Mouse (Mus musculus) kidney, adult 2 months (tissue): Measurements from ENCODE around the gene Btbd1. TPM values are rescaled to one million over a fixed set of nuclear protein-coding genes. Genes with fewer than 3 reads are reported as not detected.
"Not testable (repeated sequence)": the region's sequence is repeated elsewhere in the genome, so short reads cannot be mapped to it uniquely, and the experiment has no call there.

Experiments
- DNase-seq: peaks from one replicate; pipeline ENCODE4 v3.0.0; 2021
- H3K27ac ChIP-seq: fragments of 200-500 bp; 2 replicates; pipeline ENCODE4 v1.5.1; 2012; ENCODE audit warnings: low read depth, low read length, control low read depth, inconsistent platforms; ENCODE audit not compliant: insufficient read depth
- H3K27me3 ChIP-seq: fragments of 200-500 bp; replicated peaks from 2 replicates; pipeline ENCODE4 v1.6.1; 2012; ENCODE audit warnings: mild to moderate bottlenecking, moderate library complexity, low read length, inconsistent platforms; ENCODE audit not compliant: control insufficient read depth, insufficient read depth
- H3K36me3 ChIP-seq: fragments of 200-500 bp; 2 replicates; pipeline ENCODE4 v1.6.1; 2012; ENCODE audit warnings: mild to moderate bottlenecking, moderate library complexity, low read length, inconsistent platforms; ENCODE audit not compliant: control insufficient read depth, insufficient read depth
- H3K4me1 ChIP-seq: fragments of 200-500 bp; 2 replicates; pipeline ENCODE4 v1.6.1; 2011; ENCODE audit warnings: low read length; ENCODE audit not compliant: control insufficient read depth, insufficient read depth
- H3K4me3 ChIP-seq: fragments of 200-500 bp; 2 replicates; pipeline ENCODE4 v1.5.1; 2011; ENCODE audit warnings: mild to moderate bottlenecking, low read depth, low read length, control low read depth; ENCODE audit not compliant: insufficient read depth
- CTCF ChIP-seq: fragments of 200-500 bp; conservative IDR thresholded peaks from 2 replicates; pipeline ENCODE4 v1.5.1; 2011; ENCODE audit warnings: low read depth, mild to moderate bottlenecking, control low read depth, low read length, moderate library complexity, mixed read lengths; ENCODE audit not compliant: insufficient read depth, insufficient read length
- POLR2A ChIP-seq: fragments of 200-500 bp; IDR thresholded peaks from one replicate; pipeline ENCODE4 v1.6.1; 2011; ENCODE audit warnings: low read depth, low read length, control low read depth
- WGBS: fragments of 180-500 bp; shearing (Covaris S2); methylation state at CpG from one replicate; pipeline ENCODE4 v1.1.7; 2018; 5-methylcytosine and 5-hydroxymethylcytosine counted together
- polyA plus RNA-seq: library from polyadenylated mRNA; depleted of rRNA; stranded (reverse); fragments of >200 nt; gene quantifications from 2 replicates; pipeline ENCODE4 v1.2.3, GENCODE M21; 2012

Btbd1 gene
- polyA plus RNA-seq, 1 experiment = 28.1 TPM

DNA sequence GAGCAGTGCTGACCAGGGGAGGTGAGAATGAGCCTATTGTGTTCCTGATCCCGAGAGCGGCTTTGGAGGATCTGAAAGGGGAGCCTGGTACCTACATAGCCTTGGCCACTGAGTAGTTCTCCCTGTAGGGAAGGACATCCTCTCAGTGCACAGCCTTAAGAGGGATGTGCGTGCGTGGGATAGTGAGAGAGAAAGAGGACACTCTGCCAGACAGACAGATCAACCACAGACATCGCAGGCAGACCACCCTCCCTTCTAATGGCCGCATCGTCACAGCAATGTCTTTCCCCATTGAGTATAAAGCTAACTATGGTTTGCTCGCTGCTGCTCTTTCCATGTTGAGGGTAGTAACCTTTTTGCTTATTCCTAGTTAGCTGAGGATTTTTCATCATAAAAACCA, 14.7 kb upstream of the Btbd1 start:
- no peak for TF ChIP-seq POLR2A
- no peak for TF ChIP-seq CTCF
- no peak overlapping the region for H3K27ac ChIP-seq
- WGBS = 90% methylated on average over 8 of the region's 8 CpGs
- no peak overlapping the region for H3K4me3 ChIP-seq
- no peaks in the 10 kb centered on the region for H3K36me3 ChIP-seq
- no peaks in the 10 kb centered on the region for H3K4me1 ChIP-seq
- no peak for DNase-seq
- H3K27me3 ChIP-seq = no peaks in the 10 kb centered on the region

DNA sequence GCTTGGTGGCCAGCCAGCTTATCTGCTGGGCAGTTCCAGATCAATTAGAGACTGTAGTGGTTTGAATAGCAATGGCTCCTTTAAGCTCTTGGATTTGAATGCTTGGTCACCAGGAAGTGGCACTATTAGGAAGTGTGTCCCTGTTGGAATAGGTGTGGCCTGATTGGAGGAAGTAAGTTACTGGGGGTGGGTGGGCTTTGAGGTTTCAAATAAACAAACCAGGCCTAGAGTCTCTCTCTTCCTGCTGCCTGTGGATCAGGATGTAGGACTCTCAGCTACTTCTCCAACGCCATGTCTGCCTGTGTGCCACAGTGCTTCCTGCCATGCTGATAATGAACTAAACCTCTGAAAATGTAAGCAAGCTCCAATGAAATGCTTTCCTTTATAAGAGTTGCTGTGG, 13.8 kb upstream of the Btbd1 start:
- Histone ChIP-seq H3K27ac (no peak overlapping the region), H3K27me3 (no peaks in the 10 kb centered on the region), H3K4me1 (no peaks in the 10 kb centered on the region), H3K36me3 (no peaks in the 10 kb centered on the region), H3K4me3 (no peak overlapping the region)
- 66% methylated on average over 1 of the region's 1 CpGs for WGBS
- DNase-seq = no peak
- no peak for TF ChIP-seq POLR2A
- TF ChIP-seq CTCF = no peak

DNA sequence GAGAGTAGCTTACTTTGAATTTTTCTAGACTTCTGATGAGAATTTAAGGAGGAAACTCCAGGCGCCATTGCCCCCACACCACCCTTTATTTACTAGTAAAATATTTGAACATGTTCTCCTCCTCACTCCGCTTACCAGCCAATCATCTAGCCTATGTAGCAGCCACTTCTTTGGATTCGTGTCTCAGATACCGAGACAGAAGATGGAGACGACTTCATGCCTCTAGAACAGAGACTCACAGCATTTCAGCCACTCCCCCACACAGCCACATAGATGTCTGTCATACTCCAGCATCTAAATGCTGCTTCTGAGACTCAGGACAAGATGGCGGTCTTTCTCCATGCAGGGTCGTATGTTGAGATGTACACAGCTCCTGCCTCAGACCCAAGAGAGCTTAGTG, 12.9 kb upstream of the Btbd1 start:
- WGBS = 89% methylated on average over 7 of the region's 7 CpGs
- Histone ChIP-seq H3K4me1 (no peaks in the 10 kb centered on the region), H3K27me3 (no peaks in the 10 kb centered on the region), H3K36me3 (no peaks in the 10 kb centered on the region), H3K27ac (no peak overlapping the region), H3K4me3 (no peak overlapping the region)
- no peak for DNase-seq
- TF ChIP-seq POLR2A = no peak
- no peak for TF ChIP-seq CTCF

DNA sequence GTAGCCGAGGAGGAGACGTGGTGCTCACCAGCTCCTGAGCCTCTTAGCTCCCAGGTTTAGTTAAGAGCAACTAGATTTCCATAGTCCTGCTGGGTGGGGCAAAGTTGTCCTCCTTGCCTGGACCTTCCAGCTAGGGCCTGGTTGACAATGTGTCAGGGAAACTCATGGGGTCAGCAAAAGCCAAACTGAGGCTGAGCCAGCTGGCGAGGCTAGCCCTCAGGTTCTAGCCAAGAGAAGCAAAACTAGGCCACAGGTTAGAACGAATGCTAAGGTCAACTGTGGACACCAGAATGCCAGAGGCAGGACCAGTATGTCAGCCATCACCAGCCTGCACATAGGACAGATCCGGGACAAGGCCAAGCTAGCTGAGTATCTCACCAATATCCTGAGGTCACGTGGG, 12.2 kb upstream of the Btbd1 start:
- no peak overlapping the region for H3K4me3 ChIP-seq
- TF ChIP-seq CTCF (no peak), POLR2A (no peak)
- peak; percentile 68 for DNase-seq
- no peaks in the 10 kb centered on the region for H3K27me3 ChIP-seq
- 83% methylated on average over 6 of the region's 6 CpGs for WGBS
- no peaks in the 10 kb centered on the region for H3K4me1 ChIP-seq
- H3K36me3 ChIP-seq = no peaks in the 10 kb centered on the region
- H3K27ac ChIP-seq = no peak overlapping the region

DNA sequence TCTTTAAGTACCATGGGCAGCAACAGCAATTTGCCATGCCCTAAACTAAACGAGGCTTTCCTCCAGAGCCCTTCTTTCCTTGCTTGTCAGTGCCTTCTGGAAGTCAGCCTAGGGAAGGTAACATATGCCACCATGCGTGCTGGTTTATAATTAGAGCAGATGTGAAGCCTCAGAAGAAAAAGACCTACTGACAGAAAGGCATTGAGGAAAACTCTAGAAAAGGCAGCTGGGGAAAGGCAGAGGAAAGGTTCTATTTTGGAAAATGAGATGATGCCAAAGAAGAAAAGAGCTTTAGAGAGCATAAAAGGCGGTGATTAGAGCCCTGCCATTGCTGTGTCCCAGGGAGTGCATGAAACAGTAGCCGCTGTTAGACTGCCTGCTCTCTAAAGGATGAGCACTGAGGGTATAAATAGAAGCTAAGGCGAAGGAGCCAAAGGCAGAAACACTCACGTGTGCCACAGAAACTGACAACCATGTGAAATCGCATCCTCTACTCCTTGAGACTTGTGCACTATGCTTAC, 11.5 kb upstream of the Btbd1 start:
- Histone ChIP-seq H3K27me3 (no peaks in the 10 kb centered on the region), H3K27ac (no peak overlapping the region), H3K4me3 (no peak overlapping the region), H3K36me3 (no peaks in the 10 kb centered on the region), H3K4me1 (no peaks in the 10 kb centered on the region)
- DNase-seq = no peak
- whole genome bisulfite sequencing = 67% methylated on average over 7 of the region's 7 CpGs
- TF ChIP-seq POLR2A (no peak), CTCF (no peak)

DNA sequence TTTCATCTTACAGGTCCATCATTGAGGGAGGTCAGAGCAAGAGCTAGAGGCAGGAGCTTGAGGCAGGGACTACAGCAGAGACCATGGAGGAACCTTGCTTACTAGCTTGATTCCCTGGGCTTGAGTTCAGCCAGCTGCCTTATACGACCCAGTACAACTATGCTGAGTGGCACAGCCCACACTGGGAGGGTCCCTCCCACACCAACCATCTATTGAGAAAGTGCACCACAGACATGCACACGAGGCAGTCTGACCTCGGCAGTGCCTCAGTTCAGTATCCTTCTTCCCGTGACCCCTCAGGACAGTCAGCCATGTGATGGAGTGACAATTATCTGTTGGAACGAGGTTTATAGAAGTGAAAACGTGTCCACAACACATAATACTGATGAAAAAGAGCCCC, 10.5 kb upstream of the Btbd1 start:
- Histone ChIP-seq H3K4me3 (no peak overlapping the region), H3K36me3 (no peaks in the 10 kb centered on the region), H3K27me3 (no peaks in the 10 kb centered on the region), H3K4me1 (no peaks in the 10 kb centered on the region), H3K27ac (no peak overlapping the region)
- no peak for DNase-seq
- TF ChIP-seq CTCF (no peak), POLR2A (no peak)
- WGBS = 45% methylated on average over 6 of the region's 6 CpGs

DNA sequence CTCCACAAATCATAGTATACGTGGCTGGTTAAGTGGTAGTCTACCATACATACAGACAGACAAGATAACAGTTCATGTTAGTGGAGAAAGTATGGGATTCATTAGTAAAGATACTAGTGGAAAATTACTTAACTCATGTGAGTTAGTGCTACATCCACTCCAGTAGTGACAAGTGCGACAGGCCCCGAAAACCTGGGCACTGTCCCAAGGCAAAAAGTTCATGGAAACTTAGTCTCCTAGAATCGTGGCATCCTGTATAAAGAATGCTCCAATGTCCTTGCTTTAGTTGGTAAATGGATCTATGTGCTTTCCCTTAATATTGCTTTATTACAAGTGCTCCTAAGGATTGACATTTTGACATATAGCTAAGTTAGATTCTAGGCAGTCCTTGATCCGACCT, 8.5 kb upstream of the Btbd1 start:
- not testable (repeated sequence) for H3K4me3 ChIP-seq, H3K4me1 ChIP-seq, H3K36me3 ChIP-seq, H3K27me3 ChIP-seq, H3K27ac ChIP-seq, DNase-seq
- WGBS = 80% methylated on average over 5 of the region's 5 CpGs

DNA sequence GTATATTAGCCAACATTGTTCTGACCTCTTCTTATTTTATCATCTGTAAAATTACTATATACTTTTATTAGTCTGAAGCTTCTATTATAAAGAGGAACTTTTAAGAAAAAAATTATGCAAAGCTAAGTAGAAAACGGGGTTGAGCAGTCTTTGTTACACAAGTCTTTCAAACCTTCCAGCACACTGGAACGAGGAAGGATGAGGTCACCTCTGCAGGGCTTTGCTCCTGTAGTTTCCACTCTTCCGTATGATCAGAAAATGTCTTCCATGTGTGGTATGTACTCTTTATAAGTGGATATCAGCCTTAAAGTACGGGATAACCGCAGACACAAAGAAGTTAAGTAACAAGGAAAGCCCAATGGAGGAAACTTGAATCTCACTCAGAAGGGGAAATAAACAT, 6.2 kb upstream of the Btbd1 start:
- no peak overlapping the region for H3K27ac ChIP-seq
- H3K36me3 ChIP-seq = no peaks in the 10 kb centered on the region
- 94% methylated on average over 5 of the region's 5 CpGs for WGBS
- no peak overlapping the region for H3K4me3 ChIP-seq
- no peaks in the 10 kb centered on the region for H3K27me3 ChIP-seq
- no peak for DNase-seq
- H3K4me1 ChIP-seq = no peaks in the 10 kb centered on the region
- TF ChIP-seq POLR2A = no peak
